Mouse (Mus musculus) c-Kit-positive CD71-positive TER-119-positive erythroid progenitor cells, embryonic 14.5 days (primary cell): ENCODE results near the gene Elavl2.
"Not testable (repeated sequence)": the region's sequence is repeated elsewhere in the genome, so short reads cannot be mapped to it uniquely, and the experiment has no call there.

Experiments used
- DNase-seq: peaks from one replicate; pipeline ENCODE4 v3.0.0-alpha.2; 2013; ENCODE audit warnings: low spot score

Elavl2 gene

GRCm38 (mm10) chr4:91334177-91334576, 66.4 kb downstream of the Elavl2 start:
- DNase-seq, result no peak

GRCm38 (mm10) chr4:91310801-91311200, 89.8 kb downstream of the Elavl2 start:
- no peak for DNase-seq

- DNase-seq, result no peak
Measured at GRCm38 (mm10) chr4:91297706-91298105, 102.9 kb downstream of the Elavl2 start.

GRCm38 (mm10) chr4:91295317-91295716, 105.3 kb downstream of the Elavl2 start:
- DNase-seq, result no peak

- no peak for DNase-seq
Measured at GRCm38 (mm10) chr4:91291526-91291925, 109.1 kb downstream of the Elavl2 start.

- no peak for DNase-seq
Measured at GRCm38 (mm10) chr4:91290373-91290772, 110.2 kb downstream of the Elavl2 start.

- DNase-seq, result no peak
Measured at GRCm38 (mm10) chr4:91289151-91289550, 111.4 kb downstream of the Elavl2 start.

GRCm38 (mm10) chr4:91268390-91268789, 132.2 kb downstream of the Elavl2 start:
- no peak for DNase-seq

- DNase-seq, result no peak
Measured at GRCm38 (mm10) chr4:91263733-91264440, 136.7 kb downstream of the Elavl2 start.

- DNase-seq, result no peak
Measured at GRCm38 (mm10) chr4:91262839-91263238, 137.7 kb downstream of the Elavl2 start.

GRCm38 (mm10) chr4:91260622-91261021, 140.0 kb downstream of the Elavl2 start:
- no peak for DNase-seq

GRCm38 (mm10) chr4:91248650-91249049, 151.9 kb downstream of the Elavl2 start:
- no peak for DNase-seq

- DNase-seq, result not testable (repeated sequence)
Measured at GRCm38 (mm10) chr4:91245136-91245535, 155.4 kb downstream of the Elavl2 start.

- DNase-seq, result no peak
Measured at GRCm38 (mm10) chr4:91244554-91244953, 156.0 kb downstream of the Elavl2 start.

GRCm38 (mm10) chr4:91243896-91244295, 156.7 kb downstream of the Elavl2 start:
- DNase-seq, result no peak

GRCm38 (mm10) chr4:91238739-91239485, 161.7 kb downstream of the Elavl2 start:
- DNase-seq, result no peak

GRCm38 (mm10) chr4:91236976-91237375, 163.6 kb downstream of the Elavl2 start:
- DNase-seq, result no peak

- DNase-seq, result no peak
Measured at GRCm38 (mm10) chr4:91234941-91235340, 165.6 kb downstream of the Elavl2 start.

- DNase-seq, result no peak
Measured at GRCm38 (mm10) chr4:91233599-91233998, 167.0 kb downstream of the Elavl2 start.

- DNase-seq, result no peak
Measured at GRCm38 (mm10) chr4:91230439-91230863, 170.1 kb downstream of the Elavl2 start.

- DNase-seq, result no peak
Measured at GRCm38 (mm10) chr4:91228341-91228740, 172.2 kb downstream of the Elavl2 start.

- DNase-seq, result no peak
Measured at GRCm38 (mm10) chr4:91223811-91224210, 176.8 kb downstream of the Elavl2 start.

- no peak for DNase-seq
Measured at GRCm38 (mm10) chr4:91219322-91219721, 181.3 kb downstream of the Elavl2 start.
